Mouse (Mus musculus) gastrocnemius, postnatal 36 days (tissue): ENCODE measurements around the gene Lmbr1l. TPM values are rescaled to one million over a fixed set of nuclear protein-coding genes. Genes with fewer than 3 reads are reported as not detected.
"Not testable (repeated sequence)": the region's sequence is repeated elsewhere in the genome, so short reads cannot be mapped to it uniquely, and the experiment has no call there.

Experiments
- DNase-seq, 2 experiments: peaks; one replicate each; pipeline ENCODE4 v3.0.0; 2022
- intact Hi-C: fragments of 180-260 bp; cut with DNase I; formaldehyde crosslinking; loops from one replicate; pipeline ENCODE4 v1.15.1; 2025
- long read RNA-seq, 2 experiments: library from polyadenylated mRNA; stranded (forward); transcript quantifications; one replicate each; pipeline ENCODE4 v2.0.0; 2021
- total RNA-seq, 2 experiments: library from RNA; stranded (reverse); gene quantifications; 2 replicates each; pipeline ENCODE4 v1.2.3; 2021

Lmbr1l gene
- 1 to 10 TPM; 6.3 to 7.6 TPM for total RNA-seq
- long read RNA-seq, experiment 1, partial matches to known transcripts = 1 of 1 reads
- long read RNA-seq, experiment 1, other reads (novel, unspliced or antisense) = 0 of 1 reads
- long read RNA-seq, experiment 2, partial matches to known transcripts = 0 of 3 reads
- long read RNA-seq, experiment 2, other reads (novel, unspliced or antisense) = 2 of 3 reads

DNA sequence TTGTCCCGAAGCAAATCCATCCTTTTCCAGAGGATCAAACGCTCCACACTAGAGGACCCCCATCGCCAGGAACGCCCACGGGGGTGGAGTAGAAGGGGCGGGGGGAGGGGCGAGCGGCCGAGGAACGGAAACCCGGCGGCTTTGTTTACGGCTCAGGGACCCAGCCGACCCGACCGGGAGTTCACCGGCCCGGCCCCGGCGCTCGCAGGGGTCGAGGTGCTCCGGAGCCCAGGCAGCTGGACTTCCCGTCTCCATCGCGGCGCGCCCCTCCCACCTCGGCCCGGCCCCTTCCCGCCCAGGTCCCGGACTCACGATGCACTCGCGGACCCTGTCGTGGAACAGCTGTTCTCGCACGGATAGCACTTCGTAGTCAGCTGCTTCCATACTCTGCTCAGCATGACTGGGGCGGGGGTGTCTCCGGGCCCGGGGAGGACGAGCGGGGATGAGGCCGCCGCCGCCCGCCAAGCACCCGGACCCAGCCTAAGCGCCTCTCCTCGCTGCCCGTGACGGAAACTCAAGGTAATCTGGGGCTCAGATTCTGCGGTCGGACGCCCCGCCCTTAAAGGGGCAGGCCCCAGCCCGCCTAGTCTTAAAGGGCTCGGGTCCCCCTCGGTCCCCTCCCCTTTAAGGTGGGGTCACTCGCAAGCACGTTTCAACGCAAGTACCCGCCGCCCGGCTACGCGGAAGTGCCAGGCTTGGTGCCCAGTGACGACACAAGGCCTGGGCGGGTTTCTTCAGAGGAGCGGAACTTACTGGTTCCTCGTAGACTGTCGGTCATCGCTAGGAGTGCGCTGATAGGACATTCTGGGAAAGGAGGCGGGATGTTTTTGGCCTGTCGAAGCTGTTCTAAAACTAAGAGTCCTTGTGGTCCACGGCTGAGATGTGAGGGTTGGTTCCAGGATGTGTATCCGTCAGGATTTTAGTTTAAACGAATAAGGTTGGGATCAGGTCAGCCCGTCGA lies at the start of gene Lmbr1l:
Gene Lmbr1l (minus strand): TSS at position 694 of the 961 bp plus-strand sequence.
- DNase-seq = peak; percentile 99
- intact Hi-C loops = loop anchor here (5.0 kb wide), 1 partner anchor 36 kb away; no protein-coding TSS in a partner anchor

GRCm38 (mm10) chr15:98959531-98959930 lies 41.5 kb upstream of the Lmbr1l start:
- intact Hi-C loops = no loop called here
- DNase-seq = no peak

DNA sequence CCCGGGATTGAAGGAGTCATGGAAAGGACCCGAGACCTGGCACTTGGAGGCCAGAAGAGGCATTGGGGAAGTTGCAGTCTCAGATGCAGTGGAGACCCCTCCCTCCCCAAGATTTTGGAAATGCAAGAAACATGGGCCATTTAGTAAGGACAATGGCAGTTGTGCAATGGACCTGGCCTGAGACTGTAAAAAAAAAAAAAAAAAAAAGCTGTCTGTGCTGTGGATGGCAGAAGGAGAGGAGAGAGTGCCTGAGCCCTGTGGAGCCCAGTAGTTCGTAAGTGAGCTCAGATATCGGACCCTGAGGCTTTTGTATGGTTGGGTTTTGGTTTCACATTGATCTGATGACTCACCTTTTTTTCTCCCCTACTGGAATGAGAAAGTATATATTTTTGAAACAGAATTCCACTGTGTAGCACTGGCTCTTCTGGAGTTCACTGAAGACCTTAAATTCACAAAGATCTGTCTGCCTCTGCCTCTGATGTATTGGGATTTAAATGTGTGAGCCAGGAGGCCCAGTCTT lies 40.9 kb upstream of the Lmbr1l start:
- no peak for DNase-seq
- intact Hi-C loops = no loop called here

DNA sequence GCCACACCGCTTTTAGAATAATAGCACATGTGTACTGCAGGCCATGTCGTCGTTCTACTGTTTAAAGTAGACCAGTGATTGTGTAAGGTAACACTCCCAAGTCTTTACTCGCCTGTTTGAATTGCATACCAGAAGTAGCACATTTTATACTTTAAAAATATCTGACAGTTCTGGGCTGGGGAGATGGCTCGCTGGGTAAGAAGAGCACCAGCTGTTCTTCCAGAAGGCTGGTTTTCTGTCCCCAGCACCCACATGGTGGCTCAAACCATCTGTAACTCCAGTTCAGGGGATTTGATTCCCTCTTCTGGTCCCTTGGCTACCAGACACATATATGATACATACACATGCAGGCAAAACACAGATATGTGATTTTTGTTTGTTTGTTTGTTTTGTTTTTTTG lies 39.4 kb upstream of the Lmbr1l start:
- intact Hi-C loops = no loop called here
- DNase-seq = no peak

GRCm38 (mm10) chr15:98956000-98956399 lies 38.0 kb upstream of the Lmbr1l start:
- intact Hi-C loops = no loop called here
- no peak for DNase-seq

- DNase-seq = no peak
- intact Hi-C loops = no loop called here
These were observed 37.3 kb upstream of the Lmbr1l start for GRCm38 (mm10) chr15:98955324-98955723.

- no peak for DNase-seq
- intact Hi-C loops = loop anchor here (5.0 kb wide), 1 partner anchor 38 kb away; no protein-coding TSS in a partner anchor
These were observed 36.6 kb upstream of the Lmbr1l start for GRCm38 (mm10) chr15:98954425-98955253.

DNA sequence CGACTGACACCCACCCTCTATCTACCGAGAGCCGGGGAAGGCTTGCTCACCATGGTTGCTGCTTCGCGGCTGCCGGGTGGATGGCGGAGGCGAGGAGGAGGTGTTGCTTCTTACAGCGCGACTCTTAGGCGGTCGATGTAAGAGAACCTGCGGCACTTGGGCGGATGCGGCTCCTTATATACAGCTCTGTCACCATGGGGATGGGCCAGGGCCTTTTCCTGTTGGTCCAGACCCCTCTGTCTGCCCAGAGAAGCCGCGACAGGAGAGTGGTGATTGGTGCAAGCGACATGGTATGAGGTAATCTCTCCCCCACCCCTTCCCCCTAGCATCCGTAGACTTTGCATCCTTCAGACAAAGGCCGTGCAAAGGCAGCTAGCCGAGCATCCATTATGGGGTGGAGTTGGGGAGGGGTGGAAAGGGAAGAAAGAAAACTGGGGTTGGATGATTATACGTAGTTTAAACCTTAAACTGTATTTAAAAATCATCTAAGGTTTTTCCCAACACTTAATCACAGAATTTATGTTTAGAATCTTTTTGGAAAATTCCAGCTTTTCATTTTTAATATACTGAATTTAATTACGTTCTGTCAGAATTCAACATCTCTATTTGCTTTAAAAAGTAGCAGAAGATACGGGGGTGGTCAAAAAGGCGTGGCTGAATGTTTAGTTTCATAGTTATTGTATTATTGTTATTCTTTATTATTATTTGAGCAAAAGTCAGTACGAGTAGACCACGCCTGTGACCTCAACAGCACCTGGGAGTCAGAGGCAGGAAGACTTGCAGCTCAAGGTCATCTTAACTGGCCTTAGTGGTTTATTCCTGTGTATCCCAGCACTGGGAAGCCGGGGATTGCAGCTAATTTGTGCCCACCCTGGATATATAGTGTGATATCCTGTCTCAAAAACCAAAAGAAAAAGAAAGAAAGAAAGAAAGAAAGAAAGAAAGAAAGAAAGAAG lies 35.6 kb upstream of the Lmbr1l start, which contains the start of the genes Gm49450 and Tuba1a:
Gene Gm49450 (minus strand): TSS at position 151 of the 956 bp plus-strand sequence.
Gene Tuba1a (minus strand): TSS at position 303 of the 956 bp plus-strand sequence.
- intact Hi-C loops = loop anchor here (5.0 kb wide), 1 partner anchor 39 kb away; no protein-coding TSS in a partner anchor
- peak; percentile 84 to 87 for DNase-seq

- peak in 1 of 2 experiments; percentile 58 for DNase-seq
- intact Hi-C loops = loop anchor here (5.0 kb wide), 1 partner anchor 39 kb away; no protein-coding TSS in a partner anchor
These were observed 34.8 kb upstream of the Lmbr1l start for GRCm38 (mm10) chr15:98952751-98953400.

DNA sequence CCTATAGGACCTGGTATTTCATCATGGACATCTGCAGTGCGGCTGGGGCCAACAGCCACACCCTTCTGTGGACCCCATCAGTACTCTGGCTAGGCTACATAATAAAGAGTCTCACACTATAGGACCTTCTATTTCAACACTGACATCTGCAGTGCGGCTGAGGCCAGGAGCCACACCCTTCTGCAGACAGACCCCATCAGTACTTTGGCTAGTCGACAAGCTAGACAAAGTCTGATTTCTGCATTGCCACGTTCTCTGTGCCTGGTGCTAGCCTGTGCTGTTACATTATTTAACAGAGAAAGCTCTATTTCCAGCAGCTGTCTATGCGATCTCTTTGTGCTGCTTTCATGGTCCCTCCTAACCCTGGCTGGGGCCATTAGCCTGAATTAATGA lies 34.0 kb upstream of the Lmbr1l start:
- DNase-seq = no peak
- intact Hi-C loops = loop anchor here (5.0 kb wide), 1 partner anchor 40 kb away; no protein-coding TSS in a partner anchor

DNA sequence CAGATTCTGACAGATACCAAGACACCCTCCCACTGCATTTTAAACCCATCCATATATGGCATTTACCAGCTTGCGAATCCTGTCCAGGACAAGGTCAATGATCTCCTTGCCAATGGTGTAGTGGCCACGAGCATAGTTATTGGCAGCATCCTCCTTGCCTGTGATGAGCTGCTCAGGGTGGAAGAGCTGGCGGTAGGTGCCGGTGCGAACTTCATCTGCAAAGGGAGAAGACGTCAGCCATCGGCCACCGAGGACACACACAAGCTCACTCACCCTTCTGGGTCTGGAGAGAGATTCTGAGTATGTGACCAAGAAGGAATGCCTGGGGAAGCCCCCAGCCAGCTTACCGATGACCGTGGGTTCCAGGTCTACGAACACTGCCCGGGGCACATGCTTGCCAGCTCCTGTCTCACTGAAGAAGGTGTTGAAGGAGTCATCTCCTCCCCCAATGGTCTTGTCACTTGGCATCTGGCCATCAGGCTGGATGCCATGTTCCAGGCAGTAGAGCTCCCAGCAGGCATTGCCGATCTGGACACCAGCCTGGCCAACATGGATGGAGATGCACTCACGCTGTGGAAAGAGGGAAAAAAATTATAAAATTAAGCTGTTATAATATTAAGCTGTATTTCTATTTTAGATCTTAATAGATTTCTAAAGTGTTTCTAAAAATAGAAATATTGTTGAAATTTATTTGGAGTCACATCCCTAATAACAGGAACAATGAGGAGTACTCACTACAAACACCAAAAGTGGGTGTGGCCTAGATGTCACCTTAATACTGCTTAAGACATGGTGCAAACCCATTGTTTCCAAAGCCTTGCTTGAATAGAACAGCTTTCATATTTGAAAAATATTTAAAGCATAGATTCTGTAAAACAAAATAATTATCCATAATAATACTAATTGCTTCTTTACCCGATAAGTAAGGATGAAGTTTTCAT lies 33.4 kb upstream of the Lmbr1l start:
- DNase-seq = not testable (repeated sequence)
- intact Hi-C loops = loop anchor here (5.0 kb wide), 1 partner anchor 41 kb away; no protein-coding TSS in a partner anchor

- no peak for DNase-seq
- intact Hi-C loops = no loop called here
These were observed 31.5 kb upstream of the Lmbr1l start for GRCm38 (mm10) chr15:98949607-98949892.

DNA sequence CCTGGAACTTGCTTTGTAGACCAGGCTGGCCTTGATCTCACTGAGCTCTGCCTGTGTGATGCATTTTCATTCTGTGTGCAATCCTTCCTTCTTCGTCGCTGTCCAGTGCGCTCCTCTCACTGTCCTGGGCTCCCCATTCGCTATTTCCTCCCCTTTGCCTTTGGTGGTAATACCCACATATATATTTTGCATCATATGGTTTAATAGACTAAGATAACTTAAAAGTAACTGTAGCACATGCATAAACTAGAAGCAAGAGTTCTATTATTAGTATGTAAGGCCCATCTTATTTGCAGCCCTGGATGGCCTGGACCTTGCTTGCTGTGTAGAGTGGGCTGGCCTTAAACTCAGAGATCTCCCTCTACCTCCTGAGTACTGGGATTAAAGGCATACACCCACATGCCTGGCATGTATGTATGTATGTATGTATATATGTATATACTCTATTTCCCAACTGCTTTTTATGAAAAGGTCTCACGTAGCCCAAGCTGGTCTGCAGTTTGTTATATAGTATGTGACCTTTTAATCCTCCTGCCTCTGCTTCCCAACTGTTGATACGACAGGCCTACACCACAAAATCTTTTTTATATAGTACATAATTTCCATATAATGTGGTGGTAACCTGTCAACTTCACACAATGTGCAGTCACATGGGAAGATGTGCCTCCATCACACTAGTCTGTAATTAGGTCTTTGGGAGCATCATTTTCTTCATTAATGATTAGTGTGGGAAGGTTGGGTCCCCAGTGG lies 31.0 kb upstream of the Lmbr1l start:
- intact Hi-C loops = no loop called here
- DNase-seq = no peak

- intact Hi-C loops = no loop called here
- no peak for DNase-seq
These were observed 30.4 kb upstream of the Lmbr1l start for GRCm38 (mm10) chr15:98948382-98948781.

DNA sequence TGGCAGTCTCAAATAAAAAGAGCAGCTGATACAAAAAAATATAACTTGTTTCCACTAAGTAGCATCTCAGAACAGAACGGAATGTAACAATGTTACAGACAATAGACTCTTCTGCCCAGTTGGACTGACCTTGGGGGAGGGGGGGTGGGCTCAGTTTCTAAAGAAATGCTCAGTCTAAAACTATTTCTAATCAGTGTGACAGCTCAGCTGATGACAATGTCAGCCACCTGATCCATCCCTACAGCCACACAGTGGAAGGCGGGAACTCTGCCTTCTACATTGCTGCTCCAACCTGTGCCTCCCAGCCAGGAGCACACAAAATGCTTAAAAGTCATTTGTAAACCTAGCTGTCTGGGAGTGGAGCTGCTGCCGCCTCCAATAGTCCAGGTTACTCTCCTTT lies 29.9 kb upstream of the Lmbr1l start:
- intact Hi-C loops = no loop called here
- no peak for DNase-seq

- DNase-seq = no peak
- intact Hi-C loops = no loop called here
These were observed 25.1 kb upstream of the Lmbr1l start for GRCm38 (mm10) chr15:98943133-98943532.

- intact Hi-C loops = no loop called here
- DNase-seq = no peak
These were observed 24.1 kb upstream of the Lmbr1l start for GRCm38 (mm10) chr15:98942081-98942480.
